Mouse (Mus musculus) heart, embryonic 13.5 days (tissue): Measurements from ENCODE around the gene Agmo. TPM values are rescaled to one million over a fixed set of nuclear protein-coding genes. Genes with fewer than 3 reads are reported as not detected.

Source experiments
- ATAC-seq: fragments of 200-750 bp; cut with Nextera tagmentation; 2 replicates; pipeline ENCODE4 v1.8.0; 2017; ENCODE audit warnings: moderate TSS enrichment; ENCODE audit not compliant: insufficient number of reproducible peaks, low FRiP score, low TSS enrichment; ENCODE audit errors: extremely low read depth
- H3K27ac ChIP-seq: fragments of 300-500 bp; sonication (generic); replicated peaks from 2 replicates; pipeline ENCODE4 v1.5.1; 2015; ENCODE audit warnings: moderate library complexity, mild to moderate bottlenecking, inconsistent platforms
- H3K27me3 ChIP-seq: fragments of 300-500 bp; sonication (generic); replicated peaks from 2 replicates; pipeline ENCODE4 v1.6.1; 2015; ENCODE audit warnings: mild to moderate bottlenecking, inconsistent platforms
- H3K36me3 ChIP-seq: fragments of 300-500 bp; sonication (generic); 2 replicates; pipeline ENCODE4 v1.6.1; 2015; ENCODE audit warnings: mild to moderate bottlenecking, inconsistent platforms
- H3K4me1 ChIP-seq: fragments of 300-500 bp; sonication (generic); 2 replicates; pipeline ENCODE4 v1.6.1; 2015; ENCODE audit warnings: inconsistent platforms
- H3K4me2 ChIP-seq: fragments of 300-500 bp; sonication (generic); 2 replicates; pipeline ENCODE4 v1.6.1; 2015; ENCODE audit warnings: inconsistent platforms, mild to moderate bottlenecking, moderate library complexity
- H3K4me3 ChIP-seq: fragments of 300-500 bp; sonication (generic); 2 replicates; pipeline ENCODE4 v1.5.1; 2015; ENCODE audit warnings: moderate library complexity, mild to moderate bottlenecking, inconsistent platforms
- H3K9ac ChIP-seq: fragments of 300-500 bp; sonication (generic); 2 replicates; pipeline ENCODE4 v1.6.1; 2015; ENCODE audit warnings: inconsistent platforms, mild to moderate bottlenecking, moderate library complexity
- H3K9me3 ChIP-seq: fragments of 300-500 bp; sonication (generic); 2 replicates; pipeline ENCODE4 v1.6.1; 2016; ENCODE audit warnings: inconsistent platforms
- WGBS: fragments of 180-500 bp; shearing (Covaris S2); methylation state at CpG from one replicate; pipeline ENCODE4 v1.1.7; 2015; ENCODE audit warnings: mixed read lengths; 5-methylcytosine and 5-hydroxymethylcytosine counted together
- polyA plus RNA-seq: library from polyadenylated mRNA; unstranded; fragments of >200 nt; fragmentation: Nextera tagmentation; extraction: Ambion mirVana; gene quantifications from 2 replicates; pipeline ENCODE4 v1.2.1, GENCODE M21; 2015

Agmo gene
- polyA plus RNA-seq, 1 experiment from 2014 or later = 0.47 TPM

DNA sequence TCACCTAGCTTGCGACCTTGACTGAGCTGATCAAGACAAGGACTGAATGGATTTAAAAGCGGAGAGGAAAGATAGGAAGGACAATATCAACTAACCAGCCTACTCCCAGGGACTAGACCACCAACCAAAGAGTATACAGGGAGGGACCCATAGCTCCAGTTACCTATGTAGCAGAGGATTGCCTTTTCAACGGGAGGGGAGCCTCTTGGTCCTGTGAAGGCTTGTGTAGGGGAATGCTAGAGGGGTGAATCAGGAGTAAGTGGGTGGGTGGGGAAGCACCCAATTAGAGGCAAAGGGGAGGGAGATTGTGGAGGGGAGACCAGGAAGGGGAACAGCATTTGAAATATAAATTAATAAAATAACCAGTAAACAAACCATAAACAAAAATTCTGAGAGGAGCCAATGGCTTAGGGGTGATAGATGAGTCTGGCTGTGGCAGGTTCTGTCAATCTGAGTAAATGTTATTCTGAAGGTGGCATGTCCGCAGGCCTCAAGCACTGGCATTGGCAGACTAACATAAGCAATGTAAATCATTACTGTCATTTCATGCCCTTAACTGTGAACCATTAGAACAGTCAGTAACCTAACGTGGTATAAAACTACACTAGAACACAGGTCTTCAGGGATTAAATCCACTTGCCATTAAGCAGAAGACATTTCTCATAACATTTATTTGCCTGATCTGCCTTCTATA is 32.7 kb downstream of the Agmo start:
- no peak overlapping the region for H3K4me3 ChIP-seq
- H3K36me3 ChIP-seq = no peaks in the 10 kb centered on the region
- no peak overlapping the region for H3K27ac ChIP-seq
- ATAC-seq = no peak
- WGBS = 77% methylated on average over 5 of the region's 5 CpGs
- no peak overlapping the region for H3K4me2 ChIP-seq
- no peak overlapping the region for H3K9ac ChIP-seq
- H3K9me3 ChIP-seq = no peaks in the 10 kb centered on the region
- H3K27me3 ChIP-seq = no peaks in the 10 kb centered on the region
- no peaks in the 10 kb centered on the region for H3K4me1 ChIP-seq

DNA sequence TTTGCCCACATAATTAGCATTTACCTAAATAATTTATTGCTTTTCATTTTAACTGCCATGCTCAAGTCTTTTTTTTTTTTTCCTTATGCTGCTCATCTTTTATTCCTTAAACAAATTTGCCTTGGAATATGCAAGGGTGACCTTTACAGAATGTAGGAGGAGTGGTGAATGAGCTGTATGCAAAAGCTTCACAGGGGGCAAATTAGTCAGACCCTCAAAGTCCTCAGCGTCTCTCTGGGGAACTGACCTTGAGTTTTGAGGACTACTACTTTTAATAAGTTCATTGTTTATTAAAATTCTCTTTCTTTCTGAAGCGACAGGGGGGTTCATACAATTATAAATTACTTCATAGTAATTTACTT is 33.2 kb downstream of the Agmo start:
- 56% methylated on average over 2 of the region's 2 CpGs for WGBS
- no peak overlapping the region for H3K9ac ChIP-seq
- no peaks in the 10 kb centered on the region for H3K9me3 ChIP-seq
- no peaks in the 10 kb centered on the region for H3K27me3 ChIP-seq
- no peaks in the 10 kb centered on the region for H3K4me1 ChIP-seq
- no peak overlapping the region for H3K4me2 ChIP-seq
- no peaks in the 10 kb centered on the region for H3K36me3 ChIP-seq
- no peak for ATAC-seq
- H3K4me3 ChIP-seq = no peak overlapping the region
- no peak overlapping the region for H3K27ac ChIP-seq

DNA sequence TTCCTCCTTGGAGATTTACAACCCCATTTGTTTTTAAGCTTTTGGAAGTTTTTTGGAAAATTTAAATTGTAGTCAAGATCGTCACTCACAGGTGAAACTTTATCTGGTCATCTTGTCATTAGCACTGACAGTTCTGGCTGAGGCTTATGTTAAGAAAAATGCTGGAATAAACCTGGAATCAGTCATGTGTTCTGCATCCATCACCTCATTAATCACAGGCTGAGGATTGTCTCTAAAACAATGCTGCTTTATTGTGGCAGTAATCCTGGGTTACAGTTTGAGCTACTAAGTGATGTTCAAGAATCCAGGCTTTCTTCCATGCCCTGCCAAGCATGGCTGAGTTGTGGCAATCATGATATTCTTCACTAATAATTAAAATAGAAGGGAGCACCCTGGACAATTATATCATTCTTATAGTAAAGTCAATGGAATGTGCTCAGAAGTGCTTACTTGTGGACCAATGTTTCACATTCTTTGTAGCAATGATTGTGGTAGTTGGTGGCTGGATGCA is 65.6 kb downstream of the Agmo start:
- Histone ChIP-seq H3K4me1 (no peaks in the 10 kb centered on the region), H3K4me2 (no peak overlapping the region), H3K27ac (no peak overlapping the region), H3K27me3 (no peaks in the 10 kb centered on the region), H3K9ac (no peak overlapping the region), H3K4me3 (no peak overlapping the region), H3K36me3 (no peaks in the 10 kb centered on the region), H3K9me3 (no peaks in the 10 kb centered on the region)
- ATAC-seq = no peak
- WGBS = 55% methylated on average over 1 of the region's 1 CpGs

DNA sequence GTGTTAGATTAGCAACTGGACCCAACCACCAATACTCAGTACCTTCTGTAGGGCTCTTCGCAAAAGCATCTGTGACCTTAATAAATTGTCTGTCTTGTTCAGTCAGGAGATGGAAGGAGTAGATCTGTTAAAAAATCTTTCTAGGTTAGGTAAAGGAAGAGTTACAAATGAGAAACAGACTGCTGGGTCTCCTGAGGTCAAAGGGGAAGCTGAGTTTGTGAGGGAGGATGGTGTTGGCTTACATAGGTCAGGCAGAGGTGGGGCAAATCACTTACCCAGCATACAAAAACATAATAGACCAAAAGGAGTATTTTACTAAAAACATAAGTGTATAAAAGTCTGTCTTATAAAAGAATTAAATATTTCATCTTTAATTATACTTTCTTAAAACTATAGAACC is 69.3 kb downstream of the Agmo start:
- no peaks in the 10 kb centered on the region for H3K4me1 ChIP-seq
- no peak overlapping the region for H3K27ac ChIP-seq
- no peak overlapping the region for H3K9ac ChIP-seq
- no peak overlapping the region for H3K4me2 ChIP-seq
- no peaks in the 10 kb centered on the region for H3K9me3 ChIP-seq
- no peak overlapping the region for H3K4me3 ChIP-seq
- no peak for ATAC-seq
- H3K36me3 ChIP-seq = no peaks in the 10 kb centered on the region
- no peaks in the 10 kb centered on the region for H3K27me3 ChIP-seq
- WGBS = 76% methylated on average over 1 of the region's 1 CpGs

DNA sequence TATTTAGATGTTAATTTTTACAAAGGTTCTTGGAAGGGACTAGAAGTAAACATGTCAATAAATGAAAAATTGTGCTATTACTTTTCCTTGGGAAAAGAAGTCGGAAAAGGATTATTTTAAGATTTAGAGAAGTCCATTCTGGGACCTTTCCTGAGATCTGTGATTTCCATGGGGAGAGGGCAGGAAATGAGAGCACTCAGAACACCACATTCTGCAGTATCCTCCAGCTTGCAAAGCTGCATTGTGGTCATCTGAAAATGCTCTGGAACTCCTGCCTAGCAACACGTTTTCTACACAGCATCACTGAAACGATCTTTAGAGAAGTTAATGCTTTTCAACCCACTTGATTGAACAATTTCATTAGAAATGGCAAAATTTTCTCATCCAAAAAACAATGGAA is 81.4 kb downstream of the Agmo start:
- no peak overlapping the region for H3K27ac ChIP-seq
- no peaks in the 10 kb centered on the region for H3K9me3 ChIP-seq
- H3K4me2 ChIP-seq = no peak overlapping the region
- 43% methylated on average over 3 of the region's 3 CpGs for WGBS
- H3K4me1 ChIP-seq = no peaks in the 10 kb centered on the region
- no peak for ATAC-seq
- no peaks in the 10 kb centered on the region for H3K27me3 ChIP-seq
- H3K4me3 ChIP-seq = no peak overlapping the region
- no peak overlapping the region for H3K9ac ChIP-seq
- H3K36me3 ChIP-seq = no peaks in the 10 kb centered on the region

DNA sequence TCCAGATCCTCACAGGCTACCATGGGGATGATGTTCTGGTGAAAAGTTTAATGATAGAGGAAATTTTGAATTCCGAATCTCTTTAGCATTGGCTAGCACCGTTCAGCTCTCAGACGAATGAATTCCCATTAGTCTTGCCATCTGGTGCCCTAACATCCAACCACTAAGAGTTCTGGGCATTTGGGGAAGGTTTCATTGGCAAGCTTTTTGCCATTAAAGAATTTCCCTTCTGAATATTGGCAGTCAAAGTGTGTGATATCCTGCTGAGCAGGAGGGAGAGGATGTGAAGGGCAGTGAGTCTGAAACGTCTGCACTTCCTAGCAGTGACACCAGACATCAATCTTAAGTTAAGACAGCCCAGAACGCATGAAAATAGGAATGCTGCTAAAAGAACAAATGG is 93.5 kb downstream of the Agmo start:
- ATAC-seq = no peak
- H3K9ac ChIP-seq = no peak overlapping the region
- H3K4me1 ChIP-seq = no peaks in the 10 kb centered on the region
- H3K4me2 ChIP-seq = no peak overlapping the region
- H3K27me3 ChIP-seq = no peaks in the 10 kb centered on the region
- 47% methylated on average over 5 of the region's 5 CpGs for WGBS
- no peak overlapping the region for H3K27ac ChIP-seq
- no peak overlapping the region for H3K4me3 ChIP-seq
- no peaks in the 10 kb centered on the region for H3K36me3 ChIP-seq
- H3K9me3 ChIP-seq = no peaks in the 10 kb centered on the region

DNA sequence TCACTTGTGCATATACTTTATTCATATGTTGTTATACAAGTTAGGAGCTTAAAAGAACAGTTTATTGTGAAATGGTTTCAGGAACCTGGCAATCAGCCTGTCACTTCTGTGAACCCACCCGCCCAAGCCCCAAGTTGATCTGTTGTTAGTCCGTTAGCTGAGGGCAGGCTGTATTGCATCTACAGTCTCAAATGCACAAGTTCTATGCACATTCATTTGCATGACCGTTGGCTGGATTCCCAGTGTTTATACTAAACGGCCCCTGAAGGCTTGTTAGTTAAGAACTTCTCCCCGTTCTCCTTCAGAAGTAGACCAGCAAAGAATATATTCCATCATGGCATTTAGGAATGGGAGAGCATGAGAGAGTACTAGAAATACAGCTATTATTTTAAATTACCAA is 102.8 kb downstream of the Agmo start:
- Histone ChIP-seq H3K27ac (no peak overlapping the region), H3K36me3 (no peaks in the 10 kb centered on the region), H3K4me1 (no peaks in the 10 kb centered on the region), H3K9me3 (no peaks in the 10 kb centered on the region), H3K4me2 (no peak overlapping the region), H3K9ac (no peak overlapping the region), H3K27me3 (no peaks in the 10 kb centered on the region), H3K4me3 (no peak overlapping the region)
- ATAC-seq = no peak
- WGBS = 74% methylated on average over 5 of the region's 5 CpGs

DNA sequence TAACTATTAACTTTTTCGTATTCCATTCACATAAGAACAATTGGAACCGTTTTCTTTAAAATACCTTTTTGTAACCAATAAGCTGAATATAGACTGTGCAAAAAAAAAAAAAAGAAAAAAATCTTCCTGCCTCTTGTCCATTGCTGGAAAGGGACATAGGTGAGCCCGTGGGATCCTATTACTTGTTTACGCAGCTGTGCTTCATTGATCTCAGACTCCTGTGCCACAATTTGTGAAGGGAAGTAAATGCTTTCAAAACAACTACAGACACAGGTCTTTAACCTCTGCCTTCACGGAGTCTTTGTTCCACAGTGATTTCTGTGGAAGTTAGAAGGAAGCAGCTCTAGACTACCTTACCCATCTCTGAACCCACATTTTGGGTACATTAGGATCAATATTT is 104.3 kb downstream of the Agmo start:
- Histone ChIP-seq H3K36me3 (no peaks in the 10 kb centered on the region), H3K27me3 (no peaks in the 10 kb centered on the region), H3K4me3 (no peak overlapping the region), H3K4me2 (no peak overlapping the region), H3K9ac (no peak overlapping the region), H3K27ac (no peak overlapping the region), H3K4me1 (no peaks in the 10 kb centered on the region), H3K9me3 (no peaks in the 10 kb centered on the region)
- ATAC-seq = no peak
- WGBS = 68% methylated on average over 5 of the region's 5 CpGs

DNA sequence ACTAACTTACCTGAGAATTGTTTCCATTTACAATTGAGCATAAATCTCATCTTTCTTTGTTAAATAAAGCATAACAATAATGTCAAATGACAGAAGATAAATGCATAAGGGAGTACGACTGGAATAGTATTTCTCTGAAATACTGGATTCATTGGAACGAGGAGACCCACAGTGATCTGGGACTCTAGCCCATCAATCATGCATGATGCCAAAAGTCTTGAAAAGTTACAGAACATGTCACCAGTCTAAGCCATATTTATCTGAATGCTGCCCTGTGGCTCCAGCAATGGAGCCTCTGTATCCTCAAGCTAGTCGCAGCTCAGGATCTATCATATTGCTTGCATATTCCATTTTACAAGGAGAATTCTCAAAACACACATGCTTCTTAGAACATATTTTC is 150.9 kb downstream of the Agmo start:
- no peak overlapping the region for H3K4me2 ChIP-seq
- H3K36me3 ChIP-seq = no peaks in the 10 kb centered on the region
- no peaks in the 10 kb centered on the region for H3K4me1 ChIP-seq
- H3K27me3 ChIP-seq = no peaks in the 10 kb centered on the region
- H3K9me3 ChIP-seq = no peaks in the 10 kb centered on the region
- ATAC-seq = no peak
- H3K27ac ChIP-seq = no peak overlapping the region
- WGBS = 73% methylated on average over 3 of the region's 3 CpGs
- no peak overlapping the region for H3K4me3 ChIP-seq
- no peak overlapping the region for H3K9ac ChIP-seq

DNA sequence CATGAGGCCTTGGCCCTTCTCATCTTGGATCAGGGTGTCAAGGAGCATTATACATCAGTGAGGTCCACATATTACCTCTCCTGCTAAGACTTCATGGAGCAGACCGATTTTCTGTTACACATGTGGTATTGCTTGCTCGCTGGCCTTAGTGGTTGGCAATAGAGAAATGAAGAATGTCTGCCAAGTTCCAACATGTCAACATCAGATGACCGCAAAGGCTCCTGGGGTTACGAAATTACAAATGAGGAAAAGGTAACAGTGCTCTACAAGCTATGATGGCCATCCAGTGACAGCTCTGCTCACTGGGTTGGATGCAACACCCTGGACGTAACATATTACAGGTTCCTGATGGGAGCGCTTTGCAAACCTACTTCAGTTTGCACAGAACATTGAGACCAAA is 161.1 kb downstream of the Agmo start:
- WGBS = 81% methylated on average over 6 of the region's 6 CpGs
- Histone ChIP-seq H3K9ac (no peak overlapping the region), H3K4me1 (no peaks in the 10 kb centered on the region), H3K27me3 (no peaks in the 10 kb centered on the region), H3K27ac (no peak overlapping the region), H3K36me3 (no peaks in the 10 kb centered on the region), H3K4me2 (no peak overlapping the region), H3K9me3 (no peaks in the 10 kb centered on the region), H3K4me3 (no peak overlapping the region)
- no peak for ATAC-seq

DNA sequence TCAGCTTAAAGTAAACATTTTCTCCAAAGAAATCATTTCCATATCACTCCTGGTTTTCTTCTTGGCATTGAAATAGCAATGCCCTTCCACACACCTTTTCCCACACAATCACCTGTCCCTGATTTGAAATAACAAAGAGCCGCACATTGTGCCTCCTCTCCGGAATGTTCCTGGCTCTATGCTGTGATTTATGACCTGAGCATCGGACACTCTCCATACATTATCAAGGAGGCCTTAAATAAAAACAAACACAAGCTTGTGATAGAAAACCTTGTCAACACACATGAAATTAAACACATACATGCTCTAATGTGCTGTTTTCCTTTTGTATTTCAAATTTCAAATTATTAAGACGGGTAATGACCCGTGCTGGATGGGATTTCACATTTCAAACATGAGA is 184.9 kb downstream of the Agmo start:
- no peak overlapping the region for H3K4me2 ChIP-seq
- no peaks in the 10 kb centered on the region for H3K4me1 ChIP-seq
- H3K27ac ChIP-seq = no peak overlapping the region
- H3K9me3 ChIP-seq = no peaks in the 10 kb centered on the region
- H3K27me3 ChIP-seq = no peaks in the 10 kb centered on the region
- no peak overlapping the region for H3K4me3 ChIP-seq
- ATAC-seq = no peak
- no peaks in the 10 kb centered on the region for H3K36me3 ChIP-seq
- WGBS = 74% methylated on average over 5 of the region's 5 CpGs
- no peak overlapping the region for H3K9ac ChIP-seq

DNA sequence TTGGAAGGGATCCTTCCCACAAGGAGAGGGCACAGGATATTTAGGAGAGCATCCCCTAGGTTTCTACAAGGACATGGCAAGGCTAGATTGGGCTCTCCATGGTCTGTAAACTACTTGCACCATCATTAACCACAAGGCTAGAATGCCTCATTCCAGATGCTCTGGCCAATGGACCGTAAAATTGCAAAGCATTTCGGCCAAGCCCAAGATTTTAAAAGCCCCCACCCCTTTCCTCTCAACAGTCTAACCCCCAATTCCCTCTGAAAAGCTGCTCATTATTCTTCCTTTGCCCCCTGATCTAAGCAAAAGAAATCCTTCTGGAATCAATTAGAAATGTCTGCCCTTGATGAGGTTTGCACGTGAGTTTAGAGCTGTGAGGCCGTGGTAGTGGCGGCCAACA is 185.3 kb downstream of the Agmo start:
- no peaks in the 10 kb centered on the region for H3K9me3 ChIP-seq
- no peaks in the 10 kb centered on the region for H3K4me1 ChIP-seq
- H3K27me3 ChIP-seq = no peaks in the 10 kb centered on the region
- 69% methylated on average over 5 of the region's 5 CpGs for WGBS
- no peak for ATAC-seq
- no peak overlapping the region for H3K9ac ChIP-seq
- H3K36me3 ChIP-seq = no peaks in the 10 kb centered on the region
- H3K27ac ChIP-seq = no peak overlapping the region
- no peak overlapping the region for H3K4me3 ChIP-seq
- no peak overlapping the region for H3K4me2 ChIP-seq
